Mouse (Mus musculus): ENCODE data around the gene Klhl36.

The Klhl36 gene

GRCm38 (mm10) chr8:119883281-119883680 is 21.2 kb downstream of the Klhl36 start:
- no peak for DNase-seq (ENCODE audit: low spot score in 2 of 2)

GRCm38 (mm10) chr8:119885612-119886011 is 23.5 kb downstream of the Klhl36 start:
- DNase-seq (ENCODE audit: low spot score in 2 of 2) = peak in 1 of 2 experiments; percentile 37

GRCm38 (mm10) chr8:119887130-119887529 is 25.1 kb downstream of the Klhl36 start:
- peak in 1 of 2 experiments; percentile 62 for DNase-seq (ENCODE audit: low spot score in 2 of 2)

- no peak for DNase-seq (ENCODE audit: low spot score in 2 of 2)
These were observed 25.9 kb downstream of the Klhl36 start for GRCm38 (mm10) chr8:119888012-119888411.

GRCm38 (mm10) chr8:119897069-119897468 is 35.0 kb downstream of the Klhl36 start:
- no peak for DNase-seq (ENCODE audit: low spot score in 2 of 2)

- DNase-seq (ENCODE audit: low spot score in 2 of 2) = no peak
These were observed 35.9 kb downstream of the Klhl36 start for GRCm38 (mm10) chr8:119897933-119898332.

- DNase-seq (ENCODE audit: low spot score in 2 of 2) = no peak
These were observed 39.3 kb downstream of the Klhl36 start for GRCm38 (mm10) chr8:119901349-119901748.

- no peak for DNase-seq (ENCODE audit: low spot score in 2 of 2)
These were observed 39.9 kb downstream of the Klhl36 start for GRCm38 (mm10) chr8:119901952-119902351.

- no peak for DNase-seq (ENCODE audit: low spot score in 2 of 2)
These were observed 42.4 kb downstream of the Klhl36 start for GRCm38 (mm10) chr8:119904323-119904911.

- no peak for DNase-seq (ENCODE audit: low spot score in 2 of 2)
These were observed 48.0 kb downstream of the Klhl36 start, which contains the start of gene Usp10 for GRCm38 (mm10) chr8:119909944-119910546. TSS of gene Usp10 (plus strand) at chr8:119910360.

GRCm38 (mm10) chr8:119910547-119911257 is 48.6 kb downstream of the Klhl36 start, which contains the start of gene Gm20388:
TSS of gene Gm20388 (plus strand) at chr8:119910841.
- DNase-seq (ENCODE audit: low spot score in 2 of 2) = peak; percentile 91 to 93

GRCm38 (mm10) chr8:119911258-119911962 is 49.3 kb downstream of the Klhl36 start:
- DNase-seq (ENCODE audit: low spot score in 2 of 2) = no peak

- no peak for DNase-seq (ENCODE audit: low spot score in 2 of 2)
These were observed 50.6 kb downstream of the Klhl36 start for GRCm38 (mm10) chr8:119912643-119913042.

GRCm38 (mm10) chr8:119913181-119913580 is 51.1 kb downstream of the Klhl36 start:
- DNase-seq (ENCODE audit: low spot score in 2 of 2) = no peak

- no peak for DNase-seq (ENCODE audit: low spot score in 2 of 2)
These were observed 52.1 kb downstream of the Klhl36 start for GRCm38 (mm10) chr8:119914161-119914560.

GRCm38 (mm10) chr8:119915298-119915697 is 53.2 kb downstream of the Klhl36 start:
- no peak for DNase-seq (ENCODE audit: low spot score in 2 of 2)

GRCm38 (mm10) chr8:119916237-119916892 is 54.3 kb downstream of the Klhl36 start:
- no peak for DNase-seq (ENCODE audit: low spot score in 2 of 2)

- no peak for DNase-seq (ENCODE audit: low spot score in 2 of 2)
These were observed 55.3 kb downstream of the Klhl36 start for GRCm38 (mm10) chr8:119917415-119917814.

GRCm38 (mm10) chr8:119918155-119918567 is 56.1 kb downstream of the Klhl36 start:
- DNase-seq (ENCODE audit: low spot score in 2 of 2) = no peak

- no peak for DNase-seq (ENCODE audit: low spot score in 2 of 2)
These were observed 61.2 kb downstream of the Klhl36 start for GRCm38 (mm10) chr8:119923259-119923658.

- DNase-seq (ENCODE audit: low spot score in 2 of 2) = no peak
These were observed 63.4 kb downstream of the Klhl36 start for GRCm38 (mm10) chr8:119925428-119925827.

- DNase-seq (ENCODE audit: low spot score in 2 of 2) = no peak
These were observed 64.4 kb downstream of the Klhl36 start for GRCm38 (mm10) chr8:119926474-119926873.

Measured in cerebellum, postnatal 4 days (tissue).